Mouse (Mus musculus) layer of hippocampus, adult 18-20 months (tissue): ENCODE measurements at regions not wholly inside any gene's neighbourhood (a gene's known extent, or its start where the extent isn't known, plus 50 kb on each side); places are given as distances from the start of the nearest gene placed in this dataset.
A peak's percentile ranks its signal among the peaks of the same experiment; 100 is the strongest.
"Not testable (repeated sequence)": the region's sequence is repeated elsewhere in the genome, so short reads cannot be mapped to it uniquely, and the experiment has no call there.

Experiments
- DNase-seq, 2 experiments: peaks; one replicate each; pipeline ENCODE4 v3.0.0; 2022; ENCODE audit warnings: low spot score in 2 of 2

- DNase-seq: not testable (repeated sequence)
Measured at GRCm38 (mm10) chr11:40159161-40159560, 535.8 kb downstream of the Mat2b start.

DNA sequence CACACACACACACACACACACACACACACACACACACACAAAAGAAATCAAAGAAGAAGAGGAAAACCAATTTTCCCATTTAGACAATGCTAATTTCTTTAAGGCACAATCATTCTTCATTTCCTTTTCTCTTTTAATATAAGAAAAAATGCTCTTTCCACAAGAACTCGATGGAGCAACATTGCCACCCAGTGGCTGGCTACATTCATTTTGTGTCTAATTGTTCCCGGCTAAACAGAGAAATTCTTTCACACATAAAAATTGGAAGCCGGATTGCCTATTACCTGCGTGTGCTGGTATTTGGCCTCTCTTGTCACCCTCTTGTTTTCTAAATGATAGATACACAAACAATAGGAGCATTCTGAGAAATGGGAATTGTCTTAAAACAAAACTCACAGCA lies 545.7 kb downstream of the Mat2b start:
- peak; percentile 56 to 87 for DNase-seq

- no peak for DNase-seq
Measured at GRCm38 (mm10) chr11:40137803-40138202, 557.2 kb downstream of the Mat2b start.

GRCm38 (mm10) chr11:40102613-40103012 lies 592.4 kb downstream of the Mat2b start:
- peak in 1 of 2 experiments; percentile 36 for DNase-seq

- no peak for DNase-seq
Measured at GRCm38 (mm10) chr11:40074317-40074716, 620.7 kb downstream of the Mat2b start.

DNA sequence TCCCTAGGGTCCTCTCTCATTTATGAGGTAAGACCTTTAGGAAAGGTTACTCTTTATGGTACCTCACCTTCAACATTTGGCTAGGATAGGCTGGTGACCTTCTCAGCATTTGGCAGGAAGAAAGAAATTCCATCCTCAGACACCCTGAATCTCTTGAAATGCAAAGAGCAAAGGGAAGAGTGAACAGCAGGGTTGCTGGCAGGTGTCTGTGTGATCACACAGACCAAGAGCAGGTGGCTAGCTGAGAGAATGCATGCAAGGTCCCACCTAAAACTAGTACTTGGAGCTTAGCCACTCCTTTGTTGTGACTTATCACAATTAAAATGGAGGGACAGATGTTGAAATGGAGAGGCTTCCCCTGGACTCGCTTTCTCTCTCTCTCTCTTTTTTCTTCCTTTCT lies 644.5 kb downstream of the Mat2b start:
- no peak for DNase-seq

GRCm38 (mm10) chr11:40027511-40027910 lies 667.5 kb downstream of the Mat2b start:
- peak in 1 of 2 experiments; percentile 25 for DNase-seq

GRCm38 (mm10) chr11:39999483-39999882 lies 695.5 kb downstream of the Mat2b start:
- no peak for DNase-seq

DNA sequence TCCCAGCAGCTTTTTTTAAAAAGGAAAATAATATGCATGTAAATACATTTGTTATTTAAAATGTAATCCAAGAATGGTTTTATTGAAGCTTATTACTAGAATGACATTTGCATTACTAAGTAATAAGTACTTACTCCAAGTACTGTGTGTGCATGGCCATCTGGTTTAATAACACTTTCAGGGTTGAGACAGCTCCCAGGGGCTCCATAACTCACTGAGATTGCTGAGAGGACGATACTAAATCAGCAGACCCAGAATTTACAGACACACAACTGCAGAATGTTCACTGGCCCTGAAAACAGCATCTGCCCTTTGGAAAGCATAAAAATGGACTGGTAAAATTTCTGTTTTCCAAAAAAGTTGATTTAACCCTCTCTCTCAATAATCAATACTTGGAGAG lies 696.4 kb downstream of the Mat2b start:
- no peak for DNase-seq

DNA sequence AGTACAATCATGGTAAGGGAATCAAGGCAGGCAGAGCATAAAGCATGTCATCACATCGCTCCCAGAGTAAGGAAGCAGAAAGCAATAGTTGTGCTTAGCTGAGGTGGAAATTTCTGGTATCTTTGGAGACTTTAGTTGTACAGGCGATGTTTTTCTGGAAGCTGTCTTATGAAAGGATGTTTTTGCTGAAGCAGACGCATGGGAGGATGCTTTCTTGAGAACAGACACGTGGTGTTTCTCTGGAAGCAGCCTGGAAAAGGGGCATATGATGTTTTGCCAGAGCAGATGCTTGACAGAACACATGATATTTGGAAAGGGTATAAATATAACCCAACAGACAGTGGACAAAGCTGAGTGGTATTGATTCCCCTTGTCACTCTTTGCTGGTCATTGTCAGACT lies 722.4 kb downstream of the Mat2b start:
- peak in 1 of 2 experiments; percentile 41 for DNase-seq

DNA sequence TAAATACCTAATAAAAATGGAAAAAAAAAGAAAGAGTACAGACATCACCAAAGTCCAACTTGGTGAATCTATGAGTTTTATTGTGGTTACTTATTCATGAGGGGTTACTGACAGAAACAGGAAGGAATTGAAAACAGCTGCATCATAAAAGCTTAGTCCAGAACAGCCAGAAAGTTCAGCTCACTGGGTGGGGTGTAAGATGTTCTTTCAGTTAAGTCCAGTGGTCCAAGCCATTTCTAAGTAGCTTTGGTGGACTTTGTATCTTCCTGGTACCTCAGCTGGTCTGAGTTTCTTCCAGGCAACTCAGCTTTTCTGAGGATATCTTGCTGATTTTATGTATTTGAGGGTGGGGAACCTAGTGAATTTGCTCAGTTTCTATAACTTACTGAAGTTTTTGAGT lies 731.3 kb downstream of the Mat2b start:
- DNase-seq: no peak

- DNase-seq: no peak
Measured at GRCm38 (mm10) chr11:39954426-39954825, 740.6 kb downstream of the Mat2b start.

GRCm38 (mm10) chr11:39944196-39944595 lies 750.8 kb downstream of the Mat2b start:
- DNase-seq: no peak

DNA sequence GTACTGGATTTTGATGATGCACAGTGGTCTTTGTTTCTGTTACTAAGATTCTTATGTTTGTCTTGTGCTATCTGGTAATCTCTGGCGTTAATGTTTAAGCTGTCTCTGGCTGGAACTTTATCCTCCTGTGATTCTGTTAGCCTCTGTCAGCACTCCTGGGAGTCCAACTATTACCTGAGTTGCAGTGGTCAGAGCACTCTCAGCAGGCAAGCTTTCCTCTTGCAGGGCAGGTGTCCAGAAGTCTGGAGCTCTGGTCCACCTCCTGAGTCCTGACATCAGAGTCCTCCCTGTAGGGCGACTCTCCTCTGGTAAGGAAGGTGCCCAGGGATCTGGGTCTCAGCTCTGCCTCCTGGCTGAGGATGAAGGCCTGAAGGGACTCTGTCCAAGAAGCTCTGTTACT lies 760.8 kb downstream of the Mat2b start:
- no peak for DNase-seq

- no peak for DNase-seq
Measured at GRCm38 (mm10) chr11:39923977-39924527, 771.0 kb downstream of the Mat2b start.

DNA sequence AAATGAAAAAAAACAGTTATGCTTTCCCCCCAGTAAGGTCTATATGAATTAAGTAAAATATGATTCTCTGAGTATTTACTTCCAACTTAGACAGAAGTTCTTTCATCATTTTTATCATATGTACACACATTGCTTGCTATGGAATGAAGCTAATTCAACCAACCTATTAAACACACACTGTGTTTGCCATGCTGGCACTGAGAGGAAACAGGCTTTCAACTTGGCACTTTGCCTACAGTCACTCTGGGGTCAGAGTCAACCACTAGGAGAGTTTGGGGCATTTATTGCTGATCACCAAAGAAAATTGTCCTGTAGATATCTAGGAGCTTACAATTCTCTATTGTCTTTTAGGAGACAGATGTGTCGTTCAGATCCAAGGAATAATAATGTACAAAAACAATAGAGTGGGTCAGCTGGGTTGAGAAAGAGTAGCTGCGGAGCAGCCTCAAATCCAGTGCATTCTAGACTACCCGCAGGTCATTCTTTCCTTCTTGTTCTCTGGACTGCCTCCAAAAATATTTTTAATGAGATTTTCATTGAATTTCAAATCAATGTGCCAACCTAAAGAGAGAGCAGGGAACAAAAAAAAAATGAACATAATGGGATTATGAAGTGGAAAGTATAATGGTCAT lies 777.2 kb downstream of the Mat2b start:
- DNase-seq: no peak

DNA sequence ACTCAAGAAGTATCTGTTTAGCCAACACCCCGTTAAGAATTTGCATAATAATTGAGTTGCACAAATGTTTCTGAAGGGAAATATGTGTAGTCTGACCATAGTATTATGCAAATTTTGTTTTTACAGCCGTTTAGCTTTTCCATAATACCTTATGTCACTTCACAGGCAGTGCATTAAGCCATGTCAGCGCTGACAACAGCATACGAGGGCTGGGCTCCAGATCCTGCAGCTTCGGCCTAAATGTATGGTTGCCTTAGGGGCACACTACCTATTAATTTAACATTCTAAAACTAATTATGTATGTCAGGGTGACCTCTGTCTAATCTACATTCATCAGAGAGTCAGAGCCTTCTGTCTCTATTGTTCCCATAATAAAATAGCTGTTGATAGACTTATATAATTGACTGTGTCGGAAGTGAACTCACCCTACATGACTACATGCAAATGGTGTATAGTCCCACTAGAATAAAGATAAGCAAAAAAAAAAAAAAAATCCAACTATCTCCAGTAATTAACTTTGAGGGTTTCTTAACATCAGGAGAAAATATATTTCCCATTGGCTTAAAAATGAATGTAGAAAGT lies 795.3 kb downstream of the Mat2b start:
- no peak for DNase-seq

DNA sequence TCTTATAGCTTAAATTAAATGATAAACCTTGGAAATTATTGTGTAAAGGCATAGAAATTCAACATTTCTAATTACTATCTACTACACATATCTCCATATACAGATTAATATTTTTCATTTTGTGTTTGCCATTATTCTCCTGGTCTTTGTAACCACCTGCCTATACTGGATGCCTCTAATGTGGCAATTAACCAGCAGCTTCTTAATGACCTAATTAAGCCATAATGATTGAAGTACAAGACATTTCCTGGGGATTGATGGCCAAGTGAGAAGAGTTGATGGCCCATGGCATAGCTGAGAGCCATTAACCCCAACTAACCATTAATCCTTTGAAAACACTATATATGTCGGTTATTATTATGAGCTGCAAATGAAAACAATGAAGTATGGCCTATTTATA lies 811.7 kb downstream of the Mat2b start:
- no peak for DNase-seq

DNA sequence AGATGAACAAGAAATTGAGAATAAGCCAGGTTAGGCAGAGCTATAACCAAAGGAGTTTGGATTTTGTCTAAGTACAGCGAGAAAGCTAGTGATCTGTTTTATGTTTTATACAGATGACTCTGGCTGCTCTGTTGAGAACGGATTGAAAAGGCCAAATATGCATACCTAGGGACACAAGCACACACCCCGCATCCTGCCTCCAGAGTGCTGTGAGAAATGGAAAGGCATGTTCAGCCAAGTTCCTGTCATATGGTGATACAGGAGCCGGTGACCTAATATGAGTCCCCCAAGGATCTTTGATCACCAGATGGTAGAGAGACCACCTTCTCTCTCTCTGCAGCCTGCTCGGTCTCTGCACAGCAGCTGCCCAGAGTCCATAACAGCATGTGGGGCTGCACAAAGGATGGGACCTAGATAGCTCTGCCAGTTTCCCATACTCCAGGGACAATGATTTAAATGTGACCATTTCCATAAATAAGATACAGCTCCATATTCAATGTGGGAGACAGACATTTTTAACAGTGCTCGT lies 826.5 kb downstream of the Mat2b start:
- DNase-seq: no peak
